18 mouse cellular contexts compared by ENCODE assay signal in the genomic region with DNA sequence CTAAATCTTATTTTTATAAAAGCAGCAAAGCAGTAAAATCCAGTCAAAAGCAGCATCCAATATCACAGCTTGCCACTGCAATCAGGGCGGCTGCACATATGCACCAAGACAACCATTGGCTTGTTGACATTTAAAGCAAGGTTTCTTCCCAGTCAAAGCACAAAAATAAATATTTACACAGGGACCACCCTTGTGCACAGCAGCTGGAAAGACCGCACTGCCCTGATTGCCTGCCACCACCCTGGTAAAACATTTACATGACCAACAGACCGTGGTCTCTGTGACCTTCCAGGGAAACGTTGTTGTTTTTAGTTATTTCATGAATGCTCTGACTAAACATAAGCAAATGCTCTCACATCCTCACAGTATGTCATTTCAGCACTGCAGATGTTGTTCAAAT. TPM values are rescaled to one million over a fixed set of nuclear protein-coding genes. Genes with fewer than 3 reads are reported as not detected.
DNase-seq lines count a peak whose midpoint lies in the region; ATAC-seq and TF ChIP-seq lines count a peak whose summit lies in the region.
"Had no signal": no experiment of that assay in that cellular context is flagged by ENCODE, and none has a peak within 500 bp of the region (broad histone marks: within the 10 kb centered on the region; RNA-seq: fewer than 3 reads in every experiment).

No protein-coding gene starts in this region.

- H3K4me3 ChIP-seq in stomach, postnatal 0 days (ENCODE audit: low read depth, low read length) = no peak overlapping the region
- H3K4me3 ChIP-seq: embryonic facial prominence, embryonic 13.5 days; heart, adult 2 months; hindbrain, embryonic 15.5 days; limb, embryonic 15.5 days; neural tube, embryonic 13.5 days had no signal

- no peak overlapping the region for H3K4me2 ChIP-seq in stomach, postnatal 0 days (replicated peaks; ENCODE audit: low read depth)
- H3K4me2 ChIP-seq: embryonic facial prominence, embryonic 13.5 days; hindbrain, embryonic 15.5 days; limb, embryonic 15.5 days; neural tube, embryonic 13.5 days had no signal

- no peaks in the 10 kb centered on the region for H3K9me3 ChIP-seq in stomach, postnatal 0 days (ENCODE audit: control insufficient read depth, low read length)
- H3K9me3 ChIP-seq: embryonic facial prominence, embryonic 13.5 days; G1E; hindbrain, embryonic 15.5 days; limb, embryonic 15.5 days had no signal

- H3K36me3 ChIP-seq in stomach, postnatal 0 days (ENCODE audit: control insufficient read depth, insufficient read depth, low read length) = no peaks in the 10 kb centered on the region

- H3K9ac ChIP-seq in stomach, postnatal 0 days (ENCODE audit: low read length) = no peak overlapping the region
- H3K9ac ChIP-seq: embryonic facial prominence, embryonic 13.5 days; hindbrain, embryonic 15.5 days; limb, embryonic 15.5 days; neural tube, embryonic 13.5 days had no signal

- 27% methylated on average over 4 of the region's 4 CpGs for WGBS in stomach, postnatal 0 days

- H3K27ac ChIP-seq in stomach, postnatal 0 days (replicated peaks) = 0 out of 2 replicates have a peak overlapping the region, but pooled peaks have one; percentile 18
- H3K27ac ChIP-seq: embryonic facial prominence, embryonic 13.5 days; heart, adult 2 months; hindbrain, embryonic 15.5 days; limb, embryonic 15.5 days; neural tube, embryonic 13.5 days had no signal

- TF ChIP-seq EP300 in stomach, postnatal 0 days (optimal IDR thresholded peaks at IDR 0.05) = no peak

- peaks cover 10% of the 10 kb centered on the region for H3K4me1 ChIP-seq in stomach, postnatal 0 days (replicated peaks; ENCODE audit: control insufficient read depth, insufficient read depth)

- no peak for TF ChIP-seq CTCF in stomach, postnatal 0 days (IDR thresholded peaks at IDR 0.05; ENCODE audit: low read depth)

- peak; percentile 39 for ATAC-seq in stomach, postnatal 0 days (ENCODE audit: low FRiP score, low TSS enrichment)
- no peak for ATAC-seq in frontal cortex, adult (ENCODE audit: low TSS enrichment)

- no peaks in the 10 kb centered on the region for H3K27me3 ChIP-seq in stomach, postnatal 0 days (ENCODE audit: control insufficient read depth, insufficient read depth, low read length)
- H3K27me3 ChIP-seq: embryonic facial prominence, embryonic 13.5 days; hindbrain, embryonic 15.5 days; limb, embryonic 15.5 days; neural tube, embryonic 13.5 days had no signal

- peak; percentile 19 for DNase-seq in lung, postnatal 10 days
- DNase-seq in lung, postnatal 36 days = no peak
- DNase-seq in kidney, adult 9 months = peak; percentile 67
- DNase-seq in kidney, postnatal 4 days = peak; percentile 43 to 55
- peak; percentile 43 for DNase-seq in stomach, postnatal 0 days (ENCODE audit: low spot score)
- DNase-seq in heart, adult 11 months = no peak
- no peak for DNase-seq in left cerebral cortex, adult 18-20 months (ENCODE audit: low spot score in 2 of 2)
- DNase-seq: adrenal gland, adult 2 months; cerebellum, adult 18-20 months; heart, adult 2 months; heart, postnatal 10 days; thymus, postnatal 25 days had no signal

RNA-seq across cellular contexts. Expression of a gene that starts 8.6 kb away (rescaled TPM):
- polyA plus RNA-seq in stomach, postnatal 0 days (2015; fragmentation: Nextera tagmentation; extraction: Ambion mirVana) = 63.5 and 66.8 TPM in 2 replicates
- 10 to 100 TPM; 21.1 to 27.3 TPM for total RNA-seq in left cerebral cortex, adult 18-20 months (2021)

RNA-seq across cellular contexts. Expression of a gene that starts 56.8 kb away (rescaled TPM):
- polyA plus RNA-seq in stomach, postnatal 0 days (2015; fragmentation: Nextera tagmentation; extraction: Ambion mirVana) = 114 and 117 TPM in 2 replicates
- 10 to 100 TPM; 66.9 to 74.0 TPM for total RNA-seq in left cerebral cortex, adult 18-20 months (2021)

Comparison
In these comparisons a context has a peak if more than half of its experiments do, and no peak if none do; other contexts are left out.
1. DNase-seq: peak in lung, postnatal 10 days (single experiment), kidney, adult 9 months (single experiment), kidney, postnatal 4 days (2 of 2) and stomach, postnatal 0 days (single experiment); none in lung, postnatal 36 days (single experiment), heart, adult 11 months (single experiment) and left cerebral cortex, adult 18-20 months (0 of 2).